Mouse (Mus musculus) testis, adult 2 months (tissue): ENCODE measurements at regions not wholly inside any gene's neighbourhood (a gene's known extent, or its start where the extent isn't known, plus 50 kb on each side); places are given as distances from the start of the nearest gene placed in this dataset.

Experiments
- H3K27ac ChIP-seq: fragments of 200-500 bp; 2 replicates; pipeline ENCODE4 v1.5.1; 2012; ENCODE audit warnings: low read depth, low read length; ENCODE audit not compliant: control insufficient read depth, insufficient read depth
- H3K27me3 ChIP-seq: fragments of 200-500 bp; 2 replicates; pipeline ENCODE4 v1.6.1; 2012; ENCODE audit warnings: mild to moderate bottlenecking, low read length, moderate library complexity; ENCODE audit not compliant: control insufficient read depth, insufficient read depth
- H3K36me3 ChIP-seq: fragments of 200-500 bp; 2 replicates; pipeline ENCODE4 v1.6.1; 2012; ENCODE audit warnings: mild to moderate bottlenecking, low read length; ENCODE audit not compliant: control insufficient read depth, insufficient read depth
- H3K4me1 ChIP-seq: fragments of 200-500 bp; 2 replicates; pipeline ENCODE4 v1.6.1; 2012; ENCODE audit warnings: low read length; ENCODE audit not compliant: control insufficient read depth, insufficient read depth
- H3K4me3 ChIP-seq: fragments of 200-500 bp; 2 replicates; pipeline ENCODE4 v1.5.1; 2012; ENCODE audit warnings: low read depth, mild to moderate bottlenecking, low read length, moderate library complexity, mixed read lengths; ENCODE audit not compliant: control insufficient read depth
- CTCF ChIP-seq: fragments of 200-500 bp; IDR thresholded peaks from 2 replicates; pipeline ENCODE4 v1.5.1; 2012; ENCODE audit warnings: low read depth, mild to moderate bottlenecking, inconsistent platforms, low read length, moderate library complexity; ENCODE audit not compliant: control insufficient read depth, insufficient read depth, insufficient replicate concordance
- POLR2A ChIP-seq: fragments of 200-500 bp; IDR thresholded peaks from 2 replicates; pipeline ENCODE4 v1.6.1; 2012; ENCODE audit warnings: low read depth, mild to moderate bottlenecking, inconsistent platforms, low read length, moderate library complexity; ENCODE audit not compliant: control insufficient read depth

DNA sequence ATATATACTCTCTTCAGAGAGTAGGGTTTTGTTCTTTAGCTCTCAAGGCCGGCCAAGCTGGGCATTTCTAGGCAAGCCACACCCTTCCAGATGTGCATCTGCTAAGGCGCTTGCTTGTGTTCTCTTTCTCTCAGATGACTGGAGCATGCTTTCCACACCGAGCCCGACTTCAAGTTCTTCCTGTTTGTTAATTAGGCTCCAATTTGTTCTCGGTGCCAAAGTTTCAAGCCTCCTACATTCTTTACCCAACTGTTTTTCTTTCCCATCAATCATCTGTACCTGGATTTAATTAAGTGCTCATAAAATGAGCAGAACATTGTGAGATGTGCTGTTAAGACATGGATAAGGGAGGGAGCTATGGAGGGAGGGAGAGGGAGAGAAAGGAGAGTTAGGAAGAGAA is 138.7 kb downstream of the Irx2 start:
- Histone ChIP-seq H3K4me1 (no peaks in the 10 kb centered on the region), H3K4me3 (no peak overlapping the region), H3K36me3 (no peaks in the 10 kb centered on the region), H3K27me3 (no peaks in the 10 kb centered on the region), H3K27ac (no peak overlapping the region)
- no peak for TF ChIP-seq CTCF
- no peak for TF ChIP-seq POLR2A

GRCm38 (mm10) chr13:72769007-72769595 is 140.5 kb downstream of the Irx2 start:
- Histone ChIP-seq H3K36me3 (no peaks in the 10 kb centered on the region), H3K27me3 (no peaks in the 10 kb centered on the region), H3K4me3 (no peak overlapping the region), H3K27ac (no peak overlapping the region), H3K4me1 (no peaks in the 10 kb centered on the region)
- no peak for TF ChIP-seq CTCF
- TF ChIP-seq POLR2A: no peak

DNA sequence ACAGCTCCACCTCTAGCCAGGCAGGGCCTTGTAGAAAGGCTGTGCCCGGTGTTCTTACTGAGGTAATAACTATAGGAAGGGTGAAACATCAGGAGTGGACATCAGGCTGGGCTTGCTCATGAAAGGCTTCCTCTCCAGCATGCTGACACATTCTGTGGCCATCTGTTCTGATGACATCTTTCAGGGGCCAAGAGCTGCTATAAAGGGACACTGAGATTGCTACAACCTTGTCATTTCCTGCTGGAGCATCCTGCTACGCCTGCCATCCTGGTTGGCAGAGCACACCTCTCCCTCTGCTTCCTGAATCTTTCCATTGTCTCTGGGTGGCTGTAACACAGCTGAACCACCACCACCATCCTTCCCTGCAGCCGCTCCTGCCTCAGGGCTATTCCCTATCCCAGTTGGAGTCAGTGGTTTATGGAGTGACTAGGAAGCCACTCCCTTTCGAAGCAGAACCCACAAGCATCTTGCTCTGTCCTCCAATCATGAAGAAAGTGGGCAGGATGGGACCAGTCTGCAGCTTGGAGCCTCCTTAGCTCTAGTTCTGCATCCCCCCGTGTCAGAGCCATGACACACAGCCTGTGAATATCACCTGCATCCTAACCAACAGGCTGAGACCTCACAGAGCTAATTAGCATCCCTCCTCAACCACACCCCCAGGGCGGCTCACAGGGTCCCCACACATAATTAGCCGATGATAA is 154.6 kb downstream of the Irx2 start:
- Histone ChIP-seq H3K4me3 (no peak overlapping the region), H3K36me3 (no peaks in the 10 kb centered on the region), H3K27me3 (no peaks in the 10 kb centered on the region), H3K4me1 (no peaks in the 10 kb centered on the region), H3K27ac (no peak overlapping the region)
- TF ChIP-seq POLR2A (no peak), CTCF (no peak)

- no peak overlapping the region for H3K4me3 ChIP-seq
- no peaks in the 10 kb centered on the region for H3K36me3 ChIP-seq
- no peaks in the 10 kb centered on the region for H3K4me1 ChIP-seq
- H3K27ac ChIP-seq: no peak overlapping the region
- no peaks in the 10 kb centered on the region for H3K27me3 ChIP-seq
- TF ChIP-seq CTCF (no peak), POLR2A (no peak)
Observed at GRCm38 (mm10) chr13:72783727-72784070, 155.1 kb downstream of the Irx2 start.

DNA sequence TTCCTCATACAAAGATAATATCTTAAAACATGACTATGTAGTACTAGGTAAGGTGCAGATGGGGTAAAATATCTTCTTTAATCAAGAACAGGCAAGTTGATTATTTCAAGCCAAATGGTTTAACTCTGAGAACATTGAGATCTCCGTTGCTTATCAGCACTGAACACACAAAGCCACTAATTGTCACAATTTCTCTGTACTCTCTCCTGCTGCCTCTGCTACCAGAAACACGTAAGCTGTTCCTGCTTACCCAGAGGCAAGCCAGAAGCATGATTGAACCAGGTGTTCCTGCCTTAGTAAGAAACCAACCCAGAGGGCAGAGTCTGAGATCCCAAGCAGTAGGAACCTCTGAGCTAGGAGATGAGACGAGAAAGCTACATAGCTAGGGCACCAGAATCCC is 164.1 kb downstream of the Irx2 start:
- no peaks in the 10 kb centered on the region for H3K4me1 ChIP-seq
- no peak overlapping the region for H3K4me3 ChIP-seq
- no peak overlapping the region for H3K27ac ChIP-seq

GRCm38 (mm10) chr13:72800021-72800420 is 171.4 kb downstream of the Irx2 start:
- H3K27me3 ChIP-seq: no peaks in the 10 kb centered on the region
- H3K27ac ChIP-seq: no peak overlapping the region
- H3K4me3 ChIP-seq: no peak overlapping the region
- no peaks in the 10 kb centered on the region for H3K36me3 ChIP-seq
- no peaks in the 10 kb centered on the region for H3K4me1 ChIP-seq
- TF ChIP-seq POLR2A: no peak
- no peak for TF ChIP-seq CTCF

More for the DNA sequence above, 164.1 kb downstream of the Irx2 start:
- no peak for TF ChIP-seq CTCF
- TF ChIP-seq POLR2A: no peak
- Histone ChIP-seq H3K36me3 (no peaks in the 10 kb centered on the region), H3K27me3 (no peaks in the 10 kb centered on the region)

DNA sequence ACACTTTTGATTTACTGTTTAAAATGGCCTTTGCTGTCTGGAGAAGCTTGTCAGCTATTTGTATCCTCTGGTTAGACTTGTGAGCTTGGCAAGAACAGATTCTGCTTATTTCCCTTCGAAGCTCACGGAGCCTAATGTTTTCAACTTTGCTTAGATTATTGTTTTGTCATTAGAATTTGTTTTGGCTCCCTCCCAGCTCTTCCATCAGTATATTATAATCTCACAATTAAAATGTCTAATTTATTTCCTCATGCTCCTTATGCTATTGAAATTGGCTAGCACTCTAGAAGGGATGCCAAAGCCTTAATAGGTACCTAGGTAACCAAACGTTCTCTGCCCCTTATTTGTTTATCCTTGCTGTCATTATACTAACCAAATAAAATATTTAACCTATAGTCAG is 171.9 kb downstream of the Irx2 start:
- H3K27me3 ChIP-seq: no peaks in the 10 kb centered on the region
- no peak overlapping the region for H3K4me3 ChIP-seq
- no peaks in the 10 kb centered on the region for H3K4me1 ChIP-seq
- no peak overlapping the region for H3K27ac ChIP-seq
- no peaks in the 10 kb centered on the region for H3K36me3 ChIP-seq
- TF ChIP-seq CTCF (no peak), POLR2A (no peak)
